Mouse (Mus musculus) heart, embryonic 13.5 days (tissue): ENCODE results near the gene 0610009B22Rik. TPM values are rescaled to one million over a fixed set of nuclear protein-coding genes. Genes with fewer than 3 reads are reported as not detected.
"Not testable (repeated sequence)": the region's sequence is repeated elsewhere in the genome, so short reads cannot be mapped to it uniquely, and the experiment has no call there.

Source experiments
- ATAC-seq: fragments of 200-750 bp; cut with Nextera tagmentation; 2 replicates; pipeline ENCODE4 v1.8.0; 2017; ENCODE audit warnings: moderate TSS enrichment; ENCODE audit not compliant: insufficient number of reproducible peaks, low FRiP score, low TSS enrichment; ENCODE audit errors: extremely low read depth
- H3K27ac ChIP-seq: fragments of 300-500 bp; sonication (generic); replicated peaks from 2 replicates; pipeline ENCODE4 v1.5.1; 2015; ENCODE audit warnings: moderate library complexity, mild to moderate bottlenecking, inconsistent platforms
- H3K27me3 ChIP-seq: fragments of 300-500 bp; sonication (generic); replicated peaks from 2 replicates; pipeline ENCODE4 v1.6.1; 2015; ENCODE audit warnings: mild to moderate bottlenecking, inconsistent platforms
- H3K36me3 ChIP-seq: fragments of 300-500 bp; sonication (generic); 2 replicates; pipeline ENCODE4 v1.6.1; 2015; ENCODE audit warnings: mild to moderate bottlenecking, inconsistent platforms
- H3K4me1 ChIP-seq: fragments of 300-500 bp; sonication (generic); 2 replicates; pipeline ENCODE4 v1.6.1; 2015; ENCODE audit warnings: inconsistent platforms
- H3K4me2 ChIP-seq: fragments of 300-500 bp; sonication (generic); 2 replicates; pipeline ENCODE4 v1.6.1; 2015; ENCODE audit warnings: inconsistent platforms, mild to moderate bottlenecking, moderate library complexity
- H3K4me3 ChIP-seq: fragments of 300-500 bp; sonication (generic); 2 replicates; pipeline ENCODE4 v1.5.1; 2015; ENCODE audit warnings: moderate library complexity, mild to moderate bottlenecking, inconsistent platforms
- H3K9ac ChIP-seq: fragments of 300-500 bp; sonication (generic); 2 replicates; pipeline ENCODE4 v1.6.1; 2015; ENCODE audit warnings: inconsistent platforms, mild to moderate bottlenecking, moderate library complexity
- H3K9me3 ChIP-seq: fragments of 300-500 bp; sonication (generic); 2 replicates; pipeline ENCODE4 v1.6.1; 2016; ENCODE audit warnings: inconsistent platforms
- WGBS: fragments of 180-500 bp; shearing (Covaris S2); methylation state at CpG from one replicate; pipeline ENCODE4 v1.1.7; 2015; ENCODE audit warnings: mixed read lengths; 5-methylcytosine and 5-hydroxymethylcytosine counted together
- polyA plus RNA-seq: library from polyadenylated mRNA; unstranded; fragments of >200 nt; fragmentation: Nextera tagmentation; extraction: Ambion mirVana; gene quantifications from 2 replicates; pipeline ENCODE4 v1.2.1, GENCODE M21; 2015

Gene 0610009B22Rik
- polyA plus RNA-seq: 60.8 and 67.6 TPM in 2 replicates

DNA sequence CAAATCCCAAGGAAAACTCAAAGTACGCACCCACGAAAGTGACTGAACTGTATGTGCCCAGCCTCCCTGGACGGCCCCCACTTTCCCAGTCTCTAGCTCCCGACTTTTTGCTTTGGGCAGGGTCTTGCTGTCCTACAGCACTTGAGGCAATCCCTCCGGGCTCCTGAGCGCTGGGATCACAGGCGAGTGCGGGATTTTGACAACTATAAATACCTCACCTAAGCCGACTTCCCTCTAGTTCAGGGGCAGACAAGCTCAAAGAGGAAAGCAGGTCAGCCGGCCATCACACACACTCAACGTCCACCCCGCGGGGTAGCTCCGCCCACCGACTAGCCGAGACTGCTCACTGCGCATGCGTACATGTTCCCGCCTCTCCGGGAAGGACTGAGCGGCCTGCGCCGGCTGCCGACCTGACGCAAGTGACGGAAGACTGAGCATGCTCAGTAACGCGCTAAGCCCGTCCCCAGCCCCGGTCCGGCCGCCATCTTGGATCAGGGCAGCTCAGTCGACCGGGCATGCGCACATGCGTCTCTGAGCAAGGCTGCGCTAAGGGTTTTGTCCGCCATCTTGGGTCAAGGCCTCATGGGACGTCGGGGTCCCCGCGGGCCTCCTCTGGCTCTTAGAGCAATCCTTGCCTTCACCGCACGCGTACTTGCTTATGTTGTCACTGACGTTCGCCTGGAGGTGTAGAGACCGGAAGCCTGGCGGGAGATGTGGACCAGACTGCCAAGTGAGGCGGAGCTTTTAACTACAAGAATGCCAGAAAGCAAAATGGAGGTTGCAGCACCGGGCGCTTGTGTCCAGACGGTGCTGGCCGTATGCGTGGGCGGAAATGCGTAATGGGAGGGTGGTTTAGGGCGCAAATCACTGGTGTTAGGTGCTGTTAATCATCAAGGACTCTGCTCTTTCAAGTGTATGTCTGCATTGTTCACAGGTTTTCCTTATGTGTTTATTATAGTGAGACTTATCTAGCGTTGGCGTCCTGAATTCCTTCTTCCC lies at the start of gene 0610009B22Rik:
TSS of gene 0610009B22Rik (minus strand) at position 545 of the 999 bp plus-strand sequence.
- ATAC-seq: peak; percentile 99
- under 1% methylated on average over 60 of the region's 60 CpGs for WGBS

DNA sequence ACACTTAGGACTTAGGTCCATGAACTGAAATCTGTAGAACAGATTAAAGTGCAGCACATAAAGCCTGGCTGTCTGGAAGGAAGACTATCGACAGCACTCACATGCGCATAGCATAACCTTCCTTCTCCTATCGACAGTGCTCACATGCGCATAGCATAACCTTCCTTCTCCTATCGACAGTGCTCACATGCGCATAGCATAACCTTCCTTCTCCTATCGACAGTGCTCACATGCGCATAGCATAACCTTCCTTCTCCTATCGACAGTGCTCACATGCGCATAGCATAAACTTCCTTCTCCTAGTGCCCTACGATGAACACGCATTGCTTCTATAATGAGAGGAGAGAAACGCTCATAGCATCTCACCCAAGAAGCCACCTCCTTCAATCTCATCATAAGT lies 45.5 kb upstream of the 0610009B22Rik start:
- H3K27me3 ChIP-seq, H3K4me1 ChIP-seq, H3K27ac ChIP-seq, H3K4me2 ChIP-seq, H3K9ac ChIP-seq, ATAC-seq, H3K9me3 ChIP-seq, H3K4me3 ChIP-seq: not testable (repeated sequence)
- peaks cover 71% of the 10 kb centered on the region for H3K36me3 ChIP-seq
- 93% methylated on average over 13 of the region's 13 CpGs for WGBS

More for the DNA sequence above, at the start of gene 0610009B22Rik:
- H3K9ac ChIP-seq: peak within 1 kb of the TSS; percentile 93
- peak within 1 kb of the TSS; percentile 80 for H3K4me3 ChIP-seq
- H3K27ac ChIP-seq: peak within 1 kb of the TSS; percentile 97
- H3K4me2 ChIP-seq: peak within 1 kb of the TSS; percentile 75
- peaks cover 8% of the 10 kb centered on the region for H3K4me1 ChIP-seq
- peaks cover 28% of the 10 kb centered on the region for H3K36me3 ChIP-seq
- H3K27me3 ChIP-seq: no peaks in the 10 kb centered on the region
- no peaks in the 10 kb centered on the region for H3K9me3 ChIP-seq

DNA sequence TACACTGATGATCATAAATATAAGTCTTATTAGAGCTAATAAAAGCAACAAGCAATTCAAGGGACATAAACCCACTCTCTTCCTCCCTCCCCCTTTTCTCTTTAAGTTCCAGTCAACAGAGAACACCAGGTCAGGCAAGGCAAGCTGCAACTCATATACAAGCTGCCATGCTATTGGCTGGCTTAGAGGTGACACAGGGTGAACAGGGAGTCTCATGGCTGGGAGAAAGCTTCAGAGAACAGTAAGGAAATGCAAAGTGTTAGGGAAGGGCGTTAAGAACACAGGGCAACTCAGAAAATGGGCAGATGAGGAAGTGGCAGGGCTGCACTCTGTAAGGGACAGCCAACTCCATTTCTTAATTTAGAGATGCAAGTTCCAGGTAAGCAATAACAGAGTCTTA lies 44.2 kb upstream of the 0610009B22Rik start:
- Histone ChIP-seq H3K4me3 (no peak overlapping the region), H3K4me2 (no peak overlapping the region), H3K4me1 (no peaks in the 10 kb centered on the region), H3K27ac (no peak overlapping the region), H3K9ac (no peak overlapping the region), H3K36me3 (peaks cover 62% of the 10 kb centered on the region), H3K27me3 (no peaks in the 10 kb centered on the region), H3K9me3 (no peaks in the 10 kb centered on the region)
- 76% methylated on average over 1 of the region's 1 CpGs for WGBS
- ATAC-seq: no peak

DNA sequence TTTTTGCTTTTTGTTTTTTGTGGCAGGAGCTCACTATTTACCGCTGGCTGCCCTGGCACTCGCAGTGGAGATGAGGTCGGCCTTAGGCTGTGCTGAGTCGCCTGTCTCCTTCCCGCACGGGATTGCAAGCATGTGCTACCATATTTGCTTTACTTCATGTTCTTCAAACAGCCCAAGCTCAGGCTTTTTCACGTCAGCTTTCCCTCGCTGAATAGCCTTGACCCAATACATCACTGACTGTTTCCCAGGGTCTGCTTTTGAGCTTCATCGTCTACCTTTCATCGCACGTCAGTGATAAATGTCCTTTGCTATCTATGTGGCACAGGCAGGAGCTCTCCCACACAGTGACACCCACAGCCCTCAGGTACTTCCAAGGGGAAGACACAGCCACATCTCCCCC lies 32.4 kb upstream of the 0610009B22Rik start:
- Histone ChIP-seq H3K36me3 (peaks cover 97% of the 10 kb centered on the region), H3K4me1 (no peaks in the 10 kb centered on the region), H3K9me3 (no peaks in the 10 kb centered on the region), H3K27me3 (no peaks in the 10 kb centered on the region), H3K4me3 (no peak overlapping the region), H3K27ac (no peak overlapping the region), H3K9ac (no peak overlapping the region), H3K4me2 (no peak overlapping the region)
- WGBS: 84% methylated on average over 11 of the region's 11 CpGs
- no peak for ATAC-seq

- H3K4me1 ChIP-seq: no peaks in the 10 kb centered on the region
- peaks cover 94% of the 10 kb centered on the region for H3K36me3 ChIP-seq
- H3K27ac ChIP-seq: no peak overlapping the region
These were observed 18.4 kb upstream of the 0610009B22Rik start for GRCm38 (mm10) chr11:51707080-51707479.

GRCm38 (mm10) chr11:51706451-51706850 lies 17.8 kb upstream of the 0610009B22Rik start:
- no peak for ATAC-seq
- no peak overlapping the region for H3K4me2 ChIP-seq
- 87% methylated on average over 10 of the region's 10 CpGs for WGBS
- H3K27ac ChIP-seq: no peak overlapping the region
- H3K36me3 ChIP-seq: peaks cover 95% of the 10 kb centered on the region
- H3K27me3 ChIP-seq: no peaks in the 10 kb centered on the region
- no peaks in the 10 kb centered on the region for H3K4me1 ChIP-seq
- no peak overlapping the region for H3K9ac ChIP-seq
- no peaks in the 10 kb centered on the region for H3K9me3 ChIP-seq
- H3K4me3 ChIP-seq: no peak overlapping the region

More at GRCm38 (mm10) chr11:51707080-51707479, 18.4 kb upstream of the 0610009B22Rik start:
- no peak for ATAC-seq
- Histone ChIP-seq H3K4me3 (no peak overlapping the region), H3K9ac (no peak overlapping the region), H3K27me3 (no peaks in the 10 kb centered on the region), H3K9me3 (no peaks in the 10 kb centered on the region), H3K4me2 (no peak overlapping the region)
- WGBS: 85% methylated on average over 13 of the region's 13 CpGs

DNA sequence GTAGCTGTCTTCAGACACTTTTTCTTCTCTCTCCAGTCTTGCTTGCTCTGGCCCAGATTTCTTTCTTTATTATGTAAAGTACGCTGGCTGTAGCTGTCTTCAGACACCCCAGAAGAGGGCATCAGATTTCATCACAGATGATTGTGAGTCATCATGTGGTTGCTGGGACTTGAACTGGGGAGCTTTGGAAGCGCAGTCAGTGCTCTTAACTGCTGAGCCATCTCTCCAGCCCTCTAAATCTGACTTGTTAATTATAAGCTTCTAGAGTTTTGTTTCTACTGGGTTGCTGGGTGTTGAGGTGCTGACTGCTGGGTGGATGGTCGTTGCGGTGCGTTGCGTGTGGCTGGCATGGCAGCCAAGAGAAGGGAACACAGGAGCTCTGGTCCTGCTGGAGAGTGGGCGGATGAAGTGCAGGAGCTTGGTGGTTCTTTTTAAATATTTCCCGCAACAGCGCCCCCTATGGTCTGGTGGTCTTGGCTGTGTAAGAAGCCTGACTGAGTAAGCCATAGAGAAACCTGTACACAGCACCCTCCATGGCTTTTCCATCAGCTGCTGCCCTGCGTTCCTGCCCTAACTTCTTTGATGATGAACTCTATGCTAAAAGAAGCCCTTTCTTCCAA lies 14.8 kb upstream of the 0610009B22Rik start:
- no peak for ATAC-seq
- Histone ChIP-seq H3K9ac (no peak overlapping the region), H3K27me3 (no peaks in the 10 kb centered on the region), H3K4me1 (no peaks in the 10 kb centered on the region), H3K9me3 (no peaks in the 10 kb centered on the region), H3K4me2 (no peak overlapping the region), H3K36me3 (peaks cover 98% of the 10 kb centered on the region), H3K4me3 (no peak overlapping the region), H3K27ac (no peak overlapping the region)
- 69% methylated on average over 10 of the region's 10 CpGs for WGBS

- peaks cover 98% of the 10 kb centered on the region for H3K36me3 ChIP-seq
- WGBS: 81% methylated on average over 3 of the region's 3 CpGs
- H3K4me1 ChIP-seq: no peaks in the 10 kb centered on the region
- no peak overlapping the region for H3K9ac ChIP-seq
- H3K4me2 ChIP-seq: no peak overlapping the region
- no peaks in the 10 kb centered on the region for H3K9me3 ChIP-seq
- H3K4me3 ChIP-seq: no peak overlapping the region
- no peak for ATAC-seq
- no peaks in the 10 kb centered on the region for H3K27me3 ChIP-seq
- H3K27ac ChIP-seq: no peak overlapping the region
These were observed 14.2 kb upstream of the 0610009B22Rik start for GRCm38 (mm10) chr11:51702831-51703230.

GRCm38 (mm10) chr11:51694984-51695383 lies 6.3 kb upstream of the 0610009B22Rik start:
- WGBS: 89% methylated on average over 3 of the region's 3 CpGs
- Histone ChIP-seq H3K4me2 (no peak overlapping the region), H3K9ac (no peak overlapping the region), H3K27ac (no peak overlapping the region), H3K27me3 (no peaks in the 10 kb centered on the region), H3K4me1 (no peaks in the 10 kb centered on the region), H3K4me3 (no peak overlapping the region), H3K9me3 (no peaks in the 10 kb centered on the region), H3K36me3 (peaks cover 65% of the 10 kb centered on the region)
- ATAC-seq: no peak

GRCm38 (mm10) chr11:51690597-51690996 lies 1.9 kb upstream of the 0610009B22Rik start:
- H3K36me3 ChIP-seq: peaks cover 26% of the 10 kb centered on the region
- 60% methylated on average over 3 of the region's 3 CpGs for whole genome bisulfite sequencing
- not testable (repeated sequence) for H3K27me3 ChIP-seq, H3K27ac ChIP-seq, ATAC-seq, H3K9ac ChIP-seq, H3K9me3 ChIP-seq, H3K4me3 ChIP-seq, H3K4me1 ChIP-seq, H3K4me2 ChIP-seq

DNA sequence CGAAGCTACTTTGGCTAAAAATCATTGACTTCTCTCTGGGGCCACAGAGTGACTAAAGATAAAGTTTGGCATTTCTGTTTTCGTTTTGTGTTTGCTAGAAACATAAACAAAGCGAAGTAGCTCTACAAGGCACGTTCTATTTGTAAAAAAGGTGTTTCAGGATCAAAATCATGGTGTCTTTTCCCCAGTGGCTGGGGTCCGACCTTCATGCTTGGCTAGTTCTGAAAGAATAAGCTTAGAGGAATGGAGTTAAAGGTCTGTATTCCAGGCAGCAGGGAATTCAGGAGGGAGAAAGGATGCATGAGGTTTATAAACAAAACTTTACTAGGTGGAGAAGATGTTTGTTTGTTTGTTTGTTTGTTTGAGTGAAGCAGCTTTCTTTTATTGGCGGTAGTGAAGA lies 669 bp upstream of the 0610009B22Rik start:
- no peaks in the 10 kb centered on the region for H3K9me3 ChIP-seq
- H3K9ac ChIP-seq: peak overlapping the region; percentile 81
- H3K27me3 ChIP-seq: no peaks in the 10 kb centered on the region
- no peak for ATAC-seq
- peak overlapping the region; percentile 75 for H3K4me2 ChIP-seq
- peaks cover 8% of the 10 kb centered on the region for H3K4me1 ChIP-seq
- H3K4me3 ChIP-seq: peak overlapping the region; percentile 80
- 20% methylated on average over 6 of the region's 6 CpGs for WGBS
- H3K27ac ChIP-seq: peak overlapping the region; percentile 97
- H3K36me3 ChIP-seq: peaks cover 28% of the 10 kb centered on the region
